Mouse (Mus musculus) adrenal gland, postnatal 10 days (tissue): ENCODE measurements at regions not wholly inside any gene's neighbourhood (a gene's known extent, or its start where the extent isn't known, plus 50 kb on each side); places are given as distances from the start of the nearest gene placed in this dataset.
A peak's percentile ranks its signal among the peaks of the same experiment; 100 is the strongest.
"Not testable (repeated sequence)": the region's sequence is repeated elsewhere in the genome, so short reads cannot be mapped to it uniquely, and the experiment has no call there.

Experiments
- DNase-seq: peaks from one replicate; pipeline ENCODE4 v3.0.0; 2021; ENCODE audit warnings: mixed read lengths

DNA sequence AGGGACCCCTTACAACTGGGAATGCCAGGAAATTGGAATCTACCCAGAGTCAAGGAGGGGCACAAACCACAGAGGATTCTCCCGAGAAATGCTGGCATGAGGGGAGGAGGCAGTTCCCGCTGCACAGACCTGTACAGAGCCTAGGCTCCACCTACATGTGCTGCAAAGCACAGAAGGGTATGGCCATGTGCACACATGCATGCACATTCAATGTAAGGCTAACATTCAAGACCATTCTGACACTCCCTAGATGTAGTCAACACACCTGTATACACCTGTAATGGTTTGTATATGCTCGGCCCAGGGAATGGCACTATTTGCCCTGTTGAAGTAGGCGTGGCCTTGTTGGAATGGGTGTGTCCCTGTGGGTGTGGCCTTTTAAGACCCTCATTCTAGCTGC, 238.0 kb downstream of the Prex1 start:
- no peak for DNase-seq

DNA sequence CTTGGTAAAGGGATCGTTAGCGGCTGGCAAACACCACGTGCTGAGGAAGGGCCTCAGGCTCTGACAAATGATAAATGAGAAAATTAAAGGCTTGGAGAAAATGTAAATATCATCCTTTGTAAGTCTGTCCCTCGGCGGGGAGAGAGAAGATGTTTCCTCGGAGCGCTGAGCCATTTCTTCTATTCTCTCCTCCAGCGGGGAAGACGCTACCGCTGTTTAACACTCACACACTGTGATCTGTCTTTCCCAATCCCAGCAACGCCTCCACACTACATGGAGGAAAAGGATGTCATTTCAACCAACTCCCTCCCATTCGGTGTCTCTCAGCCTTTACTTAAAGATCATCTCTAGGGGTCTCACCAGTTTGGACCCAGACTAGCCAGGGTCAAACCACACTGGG, 239.0 kb downstream of the Prex1 start:
- DNase-seq = no peak

- DNase-seq = no peak
These were observed 242.3 kb downstream of the Prex1 start for GRCm38 (mm10) chr2:166471257-166471753.

- DNase-seq = no peak
These were observed 244.5 kb downstream of the Prex1 start for GRCm38 (mm10) chr2:166469046-166469593.

- DNase-seq = no peak
These were observed 246.5 kb downstream of the Prex1 start for GRCm38 (mm10) chr2:166467137-166467536.

DNA sequence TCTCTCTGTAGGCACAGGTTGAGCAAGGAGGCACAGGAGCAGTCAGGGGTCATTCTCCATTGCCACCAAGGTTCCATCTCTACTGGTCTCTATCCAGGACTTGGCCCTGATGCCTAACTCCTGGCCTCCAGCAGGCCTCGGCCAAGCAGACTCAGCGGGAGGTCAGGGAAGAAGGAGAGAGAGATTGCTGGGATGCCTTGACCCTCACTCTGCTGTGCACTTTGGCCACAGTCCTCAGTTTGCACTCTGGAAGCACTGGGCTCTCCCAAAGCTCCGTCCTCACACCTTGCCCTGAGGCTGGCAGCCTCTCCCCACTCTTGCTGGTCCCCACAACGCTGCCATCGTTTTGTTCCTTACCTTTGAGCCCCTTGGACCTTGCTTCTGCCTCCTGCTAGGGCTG, 248.1 kb downstream of the Prex1 start:
- no peak for DNase-seq

- no peak for DNase-seq
These were observed 250.1 kb downstream of the Prex1 start for GRCm38 (mm10) chr2:166463539-166463938.

DNA sequence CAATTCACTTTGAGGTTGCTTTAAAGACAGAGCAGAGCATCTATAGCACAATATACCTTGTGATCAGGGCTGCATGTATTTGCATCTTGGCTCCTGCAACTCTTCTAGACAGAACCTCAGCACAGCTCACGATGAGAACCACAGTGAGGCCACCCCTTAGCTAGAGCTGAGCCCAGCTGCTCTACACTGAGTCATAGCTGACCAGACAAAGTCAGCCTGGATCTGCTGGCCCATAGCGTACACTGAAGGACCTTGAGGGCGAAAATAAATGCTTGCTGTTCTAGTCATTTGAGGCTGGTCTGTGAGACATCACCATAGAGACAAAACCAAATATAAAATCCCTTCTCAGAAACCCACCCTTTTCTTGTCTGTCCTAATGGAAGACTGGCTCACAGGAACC, 251.7 kb downstream of the Prex1 start:
- no peak for DNase-seq

DNA sequence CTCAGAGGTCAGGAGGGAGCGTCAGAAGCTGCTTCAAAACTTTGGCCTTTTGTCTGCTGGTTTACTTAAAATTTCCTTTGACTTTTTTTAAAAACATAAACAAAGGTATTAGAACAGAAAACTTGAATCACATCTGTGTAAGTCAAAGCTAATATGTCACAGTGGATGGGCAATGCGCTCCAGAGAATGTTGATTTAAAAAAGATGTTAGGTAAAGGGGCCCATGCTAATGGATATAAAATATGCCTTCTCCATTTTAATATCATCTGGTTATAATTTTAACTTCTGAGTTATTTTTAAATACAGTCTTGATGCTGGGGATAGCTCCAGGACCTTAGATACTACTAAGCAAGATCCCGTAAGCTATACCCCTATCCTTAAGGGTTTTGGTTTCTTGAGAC, 252.5 kb downstream of the Prex1 start:
- DNase-seq = no peak

DNA sequence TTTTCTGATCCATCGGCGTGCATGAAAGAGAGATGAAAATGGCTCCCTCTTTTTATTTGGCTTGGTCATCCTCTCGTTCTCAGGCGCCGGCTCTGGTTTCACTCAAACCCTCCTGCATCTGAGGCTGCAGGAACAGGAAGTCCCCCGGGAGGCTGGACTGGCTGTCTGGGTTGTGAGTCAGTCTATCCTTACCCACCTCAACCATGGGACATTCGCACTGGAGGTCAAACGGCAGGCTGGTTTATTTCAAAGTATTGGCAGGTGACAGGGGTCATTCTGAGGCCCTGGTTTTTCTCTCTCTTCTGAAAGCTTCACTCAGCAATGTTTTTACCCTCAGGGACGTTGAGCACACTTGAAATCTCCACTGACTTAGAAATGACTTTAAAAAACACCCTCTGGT, 253.7 kb downstream of the Prex1 start:
- DNase-seq = peak; percentile 39

DNA sequence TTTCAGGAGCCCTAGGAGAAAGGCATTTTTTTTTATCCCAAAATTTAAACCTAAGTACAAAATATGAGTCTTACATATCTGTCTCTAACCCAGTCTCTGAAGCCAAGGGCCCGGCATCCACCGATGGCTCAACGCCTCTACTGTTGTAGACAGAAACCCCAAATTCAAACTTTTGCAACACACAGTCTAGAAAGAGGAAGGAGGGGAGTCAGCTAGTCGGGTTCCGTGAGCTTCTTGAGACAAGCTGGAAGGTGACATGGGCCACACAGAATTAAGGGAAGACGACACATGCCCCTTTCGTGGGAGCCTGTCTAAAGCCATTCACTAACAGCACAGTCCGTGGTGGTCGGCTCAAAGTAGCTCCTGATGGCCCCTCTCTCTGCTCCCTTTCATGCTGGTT, 254.7 kb downstream of the Prex1 start:
- no peak for DNase-seq

- DNase-seq = no peak
These were observed 256.1 kb downstream of the Prex1 start for GRCm38 (mm10) chr2:166457381-166458172.

DNA sequence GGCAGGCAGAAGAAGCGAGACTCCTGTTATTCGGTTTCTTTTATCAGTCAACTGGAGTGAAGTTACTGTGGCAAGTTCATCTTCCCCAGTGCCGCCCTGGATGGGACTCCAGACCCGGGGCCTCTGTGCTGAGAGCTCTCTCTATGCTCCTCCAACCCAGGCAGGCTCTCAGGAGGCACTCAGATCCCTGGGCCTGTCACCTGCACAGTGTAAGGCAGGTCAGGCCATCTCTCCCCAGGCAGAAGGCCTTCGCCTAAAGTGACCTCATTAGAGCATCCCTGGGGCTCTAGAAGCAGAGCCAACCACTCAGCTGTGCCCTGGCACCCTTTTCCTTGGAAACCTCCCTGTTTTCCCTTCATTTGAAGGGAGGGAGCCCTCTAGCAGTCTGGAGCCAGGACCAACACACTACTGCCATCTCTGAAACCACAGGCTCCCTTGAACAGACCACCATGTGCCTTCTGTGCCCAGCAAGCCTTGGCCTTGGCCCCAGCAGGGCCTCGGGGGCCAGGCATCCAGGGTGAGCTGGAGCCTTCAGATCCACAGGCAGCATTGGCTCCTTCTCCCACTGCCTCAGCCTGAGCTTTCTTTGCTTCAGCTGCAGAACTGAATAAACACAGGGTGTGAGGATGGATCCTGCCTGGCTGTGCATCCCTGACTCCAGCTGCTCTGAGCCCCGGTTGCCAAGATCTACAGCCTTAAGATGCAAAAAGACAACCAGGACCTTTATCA, 259.3 kb downstream of the Prex1 start:
- not testable (repeated sequence) for DNase-seq

GRCm38 (mm10) chr2:166450964-166451363, 262.7 kb downstream of the Prex1 start:
- no peak for DNase-seq

GRCm38 (mm10) chr2:166450380-166450779, 263.3 kb downstream of the Prex1 start:
- DNase-seq = no peak

- no peak for DNase-seq
These were observed 264.9 kb downstream of the Prex1 start for GRCm38 (mm10) chr2:166448724-166449123.

- peak; percentile 82 for DNase-seq
These were observed 265.5 kb downstream of the Prex1 start for GRCm38 (mm10) chr2:166448161-166448560.

- DNase-seq = no peak
These were observed 267.1 kb downstream of the Prex1 start for GRCm38 (mm10) chr2:166446536-166446935.

- not testable (repeated sequence) for DNase-seq
These were observed 267.8 kb downstream of the Prex1 start for GRCm38 (mm10) chr2:166445824-166446223.

DNA sequence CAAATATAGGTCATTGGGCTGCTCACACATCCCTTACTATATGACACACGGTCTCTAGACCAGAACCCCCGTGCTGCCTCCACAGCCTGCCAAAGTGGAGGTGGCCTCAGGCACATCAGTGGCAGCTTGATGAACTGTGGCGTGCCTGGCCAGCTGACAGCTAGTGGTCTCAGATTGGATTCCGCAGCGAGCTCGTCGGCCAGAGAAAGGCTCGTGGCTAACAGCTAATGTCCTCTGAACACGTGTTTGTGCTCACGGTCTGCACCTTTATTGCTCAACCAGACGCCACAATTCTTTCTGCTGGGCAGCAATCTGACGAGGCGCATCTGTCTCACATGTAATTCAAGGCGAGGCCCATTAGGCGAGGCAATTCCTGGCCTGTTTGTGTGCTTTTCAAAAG, 270.6 kb downstream of the Prex1 start:
- DNase-seq = no peak

- DNase-seq = peak; percentile 70
These were observed 273.5 kb downstream of the Prex1 start for GRCm38 (mm10) chr2:166439847-166440775.

DNA sequence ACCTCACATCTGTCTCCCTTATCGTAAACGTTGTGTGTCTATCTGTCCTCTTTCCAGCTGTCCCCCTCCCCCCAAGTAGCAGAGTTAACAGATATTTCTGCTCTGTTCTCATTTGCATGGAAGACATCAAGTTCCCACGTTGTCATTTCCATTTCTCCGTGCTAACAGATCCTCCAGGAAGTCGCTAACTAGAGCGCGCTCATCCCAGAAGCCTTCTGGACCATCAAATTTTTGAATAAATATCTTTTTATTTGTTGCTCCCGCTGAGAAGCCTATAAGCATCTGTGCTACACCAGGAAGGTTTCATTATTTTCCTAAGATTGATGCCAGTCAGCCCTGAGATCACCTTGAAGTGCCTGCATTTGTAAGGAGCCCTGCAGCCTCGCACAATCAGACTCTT, 275.4 kb downstream of the Prex1 start:
- DNase-seq = no peak
